Mouse (Mus musculus) c-Kit-positive CD71-positive TER-119-positive erythroid progenitor cells, embryonic 14.5 days (primary cell): Measurements from ENCODE around the gene Ptpn3.
"Not testable (repeated sequence)": the region's sequence is repeated elsewhere in the genome, so short reads cannot be mapped to it uniquely, and the experiment has no call there.

Experiments used
- DNase-seq: peaks from one replicate; pipeline ENCODE4 v3.0.0-alpha.2; 2013; ENCODE audit warnings: low spot score

Gene Ptpn3

DNA sequence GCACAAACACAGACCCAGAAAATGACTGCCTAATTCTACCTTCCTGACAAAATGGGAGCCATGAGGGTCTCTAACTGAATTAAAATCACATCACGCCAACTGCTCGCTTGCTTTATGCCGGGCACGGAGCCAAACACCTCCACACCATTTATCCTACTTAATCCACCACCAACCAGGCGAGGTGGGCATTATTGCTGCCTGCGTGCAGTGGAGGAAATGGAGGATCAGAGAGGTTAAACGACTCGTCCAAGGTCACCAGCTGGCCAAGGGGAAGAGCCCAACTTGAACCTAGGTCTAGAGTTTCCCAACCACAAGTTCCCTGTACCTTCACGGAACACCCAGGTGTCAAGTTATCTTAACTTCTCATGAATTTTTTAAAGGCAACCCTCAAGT lies 2.3 kb downstream of the Ptpn3 start:
- no peak for DNase-seq

DNA sequence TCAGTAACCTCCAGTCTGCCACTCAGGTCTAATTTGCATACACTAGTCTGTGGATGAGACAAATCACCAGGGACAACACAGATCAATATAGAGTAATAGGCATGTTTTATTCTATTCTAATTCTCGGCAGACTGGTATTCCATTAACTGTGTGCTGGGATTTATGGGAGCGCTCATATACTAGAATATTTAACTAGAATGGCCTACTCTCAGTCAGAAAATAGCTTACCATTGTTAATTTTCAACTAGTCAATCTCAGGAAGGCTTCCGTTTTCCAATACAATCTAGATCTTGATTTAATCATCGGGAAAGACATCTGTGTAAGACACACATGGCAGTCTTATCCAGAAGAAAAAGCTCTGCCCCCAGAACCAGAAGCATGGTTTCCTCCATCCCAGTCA lies 3.5 kb downstream of the Ptpn3 start:
- DNase-seq: no peak

DNA sequence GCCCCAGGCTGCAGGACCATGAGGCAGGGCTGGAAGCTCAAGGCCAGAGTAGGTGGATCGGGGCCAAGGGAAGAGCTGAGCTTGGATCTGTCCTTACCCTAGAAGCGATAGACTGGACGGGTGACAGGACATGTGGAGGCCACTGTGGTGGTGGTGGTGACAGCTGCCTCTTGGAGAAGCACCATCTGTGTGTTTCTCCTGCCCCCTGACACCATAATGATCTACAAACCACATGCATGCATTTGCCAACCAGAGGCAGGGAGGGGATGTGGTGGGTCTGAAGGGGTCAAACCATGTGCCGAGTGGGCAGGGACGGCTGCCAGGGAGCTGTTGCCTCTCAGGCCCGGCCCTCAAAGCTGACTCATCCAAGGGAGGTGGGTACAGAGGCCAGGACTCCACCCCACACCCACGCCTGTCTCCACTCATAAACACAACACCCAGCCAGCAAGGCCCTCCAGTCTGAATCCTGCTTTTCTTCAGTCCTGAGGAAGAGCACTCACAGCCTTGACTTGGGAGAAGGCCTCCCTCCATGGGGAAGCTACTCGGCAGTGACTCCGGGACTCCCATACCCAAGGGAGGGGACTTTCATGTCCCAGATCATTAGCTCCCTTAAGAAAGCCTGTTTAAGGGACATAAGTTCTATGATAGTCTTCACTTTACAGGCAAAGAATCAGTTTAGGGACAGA lies 6.5 kb downstream of the Ptpn3 start:
- DNase-seq: no peak

DNA sequence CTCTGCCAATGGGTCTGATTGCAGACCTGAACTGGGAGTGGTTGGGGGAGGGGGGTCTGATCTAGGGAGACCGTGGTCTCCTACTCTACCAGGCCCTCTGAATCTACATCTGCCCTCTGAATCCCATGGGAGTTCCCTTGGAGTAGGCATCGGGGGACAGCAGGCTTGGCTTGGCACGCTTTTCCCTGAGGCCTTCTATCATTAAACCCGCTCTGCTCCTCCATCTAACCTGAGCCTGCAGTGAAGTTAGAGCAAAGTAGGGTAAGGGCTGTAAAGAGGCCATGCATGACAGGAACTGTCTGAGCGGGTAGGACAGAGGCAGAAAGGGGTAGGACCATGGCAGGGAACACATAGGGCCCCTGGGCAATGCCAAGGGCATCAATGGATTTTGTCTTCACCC lies 9.0 kb downstream of the Ptpn3 start:
- DNase-seq: no peak

DNA sequence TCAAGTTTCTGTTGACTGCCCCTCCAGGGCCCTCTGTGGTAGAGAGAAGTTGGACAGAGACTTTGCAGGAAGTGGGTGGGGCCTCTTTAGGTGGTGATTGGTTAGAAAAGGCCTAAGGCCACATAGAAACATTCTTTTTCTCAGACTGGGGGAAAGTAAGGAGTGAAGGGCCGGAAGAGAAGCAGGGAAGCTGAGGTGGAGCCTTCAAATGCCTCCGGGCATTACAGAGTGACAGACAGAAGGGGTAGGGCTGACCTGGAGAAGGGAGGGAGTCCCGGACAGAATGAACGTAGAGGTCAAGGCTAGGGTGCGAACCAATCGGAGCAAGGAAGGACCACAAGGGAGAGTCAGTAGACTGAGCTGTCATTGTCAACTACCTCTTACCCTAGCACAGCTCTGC lies 11.6 kb downstream of the Ptpn3 start:
- DNase-seq: no peak

DNA sequence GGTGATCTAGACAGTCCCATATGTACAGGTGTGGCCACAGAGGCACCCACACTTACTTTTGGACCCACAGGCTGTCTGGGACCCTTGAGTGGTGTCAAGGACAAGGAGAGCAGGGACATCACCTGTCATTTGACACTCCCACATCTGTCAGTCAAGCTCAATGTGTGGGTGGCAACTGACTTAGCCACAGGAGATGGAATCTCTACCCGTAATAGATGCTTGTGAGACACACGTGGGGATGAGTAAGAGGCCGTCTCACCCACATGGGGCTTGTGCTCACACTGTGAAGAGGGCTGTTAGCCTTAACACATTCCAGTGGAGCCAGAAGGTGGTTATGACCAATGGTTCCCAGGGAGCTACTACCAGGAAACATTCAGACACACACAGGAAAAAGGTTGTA lies 13.8 kb downstream of the Ptpn3 start:
- no peak for DNase-seq

DNA sequence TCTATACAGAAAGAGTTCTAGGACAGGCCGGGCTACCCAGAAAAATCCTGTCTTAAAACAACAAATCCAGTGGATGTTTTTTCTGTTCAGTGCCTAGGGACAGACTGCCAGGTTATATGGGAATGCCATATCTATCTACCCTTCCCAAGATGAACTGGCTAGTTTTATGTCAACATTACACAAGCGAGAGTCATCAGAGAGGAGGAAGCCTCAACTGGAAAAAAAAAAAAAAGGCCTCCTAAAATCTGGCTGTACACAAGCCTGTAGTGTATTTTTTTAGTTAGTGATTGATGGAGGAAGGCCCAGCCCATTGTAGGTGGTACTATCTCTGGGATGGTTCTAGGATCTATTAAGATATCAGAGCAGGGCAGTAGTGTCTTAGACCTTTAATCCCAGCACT lies 16.4 kb downstream of the Ptpn3 start:
- no peak for DNase-seq

DNA sequence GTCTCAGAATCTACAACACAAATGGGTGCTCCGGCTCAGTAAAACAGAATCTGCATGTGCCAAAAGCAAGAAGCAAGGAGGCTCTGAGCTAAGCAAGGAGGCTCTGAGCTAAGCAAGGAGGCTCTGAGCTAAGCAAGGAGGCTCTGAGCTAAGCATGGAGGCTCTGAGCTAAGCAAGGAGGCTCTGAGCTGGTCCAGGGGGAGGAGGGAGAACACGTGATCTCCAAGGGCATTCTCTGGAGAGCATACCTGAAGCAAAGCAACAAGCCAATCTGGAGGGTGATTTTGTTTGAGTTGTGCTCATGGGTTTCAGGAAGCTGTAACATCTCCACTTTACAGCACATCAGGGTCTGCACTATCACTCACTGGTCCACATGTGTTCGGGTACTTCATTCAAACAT lies 18.4 kb downstream of the Ptpn3 start:
- no peak for DNase-seq

DNA sequence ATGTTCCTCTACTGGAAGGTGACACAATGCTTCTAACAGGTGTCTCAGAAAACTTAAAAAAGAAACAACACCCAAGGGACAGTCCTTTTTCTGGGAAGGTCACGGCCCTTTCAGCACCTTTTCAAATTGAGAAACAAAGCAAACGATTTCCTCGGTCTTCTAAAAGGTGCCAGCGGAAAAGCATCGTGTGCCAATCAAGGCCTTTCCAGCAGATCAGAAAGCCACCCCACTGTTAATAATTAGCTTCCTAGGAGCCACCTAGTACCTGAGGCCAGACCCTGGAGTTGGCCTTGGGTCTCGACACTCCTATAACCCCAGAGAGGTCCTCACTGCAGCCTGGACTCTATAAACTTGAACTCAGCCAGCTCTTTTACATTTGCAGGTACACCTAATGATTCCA lies 19.0 kb downstream of the Ptpn3 start:
- no peak for DNase-seq

DNA sequence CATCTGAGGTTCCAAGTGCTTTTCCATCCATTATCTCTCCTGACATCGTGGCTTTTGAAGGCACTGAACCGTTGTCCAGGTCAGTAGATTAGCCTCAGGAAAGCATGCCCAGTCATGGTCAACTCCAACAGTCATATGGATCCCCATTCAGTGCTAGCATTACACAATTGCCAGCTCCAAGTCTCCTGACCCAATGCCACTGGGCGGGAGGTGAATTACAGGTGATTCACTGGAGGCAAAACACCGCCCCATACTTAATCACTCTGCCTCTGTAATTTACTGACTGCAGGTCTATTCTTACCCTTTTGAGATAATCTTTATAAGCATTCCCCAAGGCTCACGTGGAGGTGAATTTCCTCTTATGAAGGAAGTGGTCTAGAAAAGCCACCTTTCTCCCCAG lies 19.5 kb downstream of the Ptpn3 start:
- no peak for DNase-seq

DNA sequence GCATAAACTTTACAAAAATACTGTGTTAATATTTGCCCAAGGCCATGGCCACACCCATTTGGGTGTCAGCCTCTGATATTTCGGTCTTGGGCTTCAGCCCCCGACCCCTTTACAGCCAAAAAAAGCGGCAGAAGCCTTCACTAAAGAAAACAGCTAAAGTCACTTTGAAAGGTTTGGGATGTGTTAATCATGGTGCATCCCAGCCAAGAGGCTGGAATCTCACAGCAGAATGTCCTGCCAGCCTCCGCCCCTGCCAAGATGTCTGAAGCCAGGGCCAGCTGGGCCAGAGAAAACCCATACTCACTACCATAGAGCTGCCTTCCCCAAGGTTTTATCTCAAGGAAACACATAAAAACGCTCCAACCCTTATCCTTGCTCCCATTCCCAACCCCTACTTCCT lies 20.7 kb downstream of the Ptpn3 start:
- DNase-seq: no peak

DNA sequence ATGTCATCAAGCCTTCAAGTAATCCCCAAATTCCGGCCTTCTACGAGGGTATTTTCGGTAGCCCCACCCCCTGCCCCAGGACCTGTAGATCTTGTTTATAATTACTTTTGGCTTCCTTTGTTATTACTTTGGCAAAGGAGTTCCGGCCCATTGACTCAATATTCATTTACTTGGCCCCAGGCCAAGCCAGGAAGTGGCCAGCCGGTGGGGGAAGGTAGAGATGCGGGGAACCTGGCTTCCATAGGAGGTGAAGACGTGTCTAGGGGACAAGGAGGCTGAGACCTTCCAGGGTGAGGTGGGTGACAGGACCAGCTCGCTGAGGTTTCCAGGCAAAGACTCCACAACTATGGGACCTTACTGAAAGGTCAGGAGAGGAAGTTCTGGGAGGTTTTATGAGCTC lies 22.4 kb downstream of the Ptpn3 start:
- no peak for DNase-seq

DNA sequence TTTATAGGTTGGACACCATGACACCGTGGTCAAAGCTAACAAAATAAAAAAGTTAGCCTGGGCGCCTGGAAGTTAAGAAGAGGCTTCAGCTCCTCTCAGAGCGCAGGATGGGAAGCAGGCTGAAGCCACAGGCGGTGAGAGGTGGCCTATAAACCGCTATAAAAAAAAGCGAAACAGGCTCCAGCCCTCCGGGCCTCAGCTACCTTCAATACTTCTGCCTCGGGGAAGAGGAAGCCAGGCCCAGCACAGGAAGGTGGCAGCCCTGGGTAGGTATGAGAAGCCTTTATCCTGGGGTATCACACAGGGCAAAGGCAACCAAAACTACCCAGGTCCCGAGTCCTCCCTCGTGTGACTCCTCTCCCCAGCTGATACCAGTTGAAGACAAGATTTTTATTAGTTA lies 22.8 kb downstream of the Ptpn3 start:
- DNase-seq: no peak

DNA sequence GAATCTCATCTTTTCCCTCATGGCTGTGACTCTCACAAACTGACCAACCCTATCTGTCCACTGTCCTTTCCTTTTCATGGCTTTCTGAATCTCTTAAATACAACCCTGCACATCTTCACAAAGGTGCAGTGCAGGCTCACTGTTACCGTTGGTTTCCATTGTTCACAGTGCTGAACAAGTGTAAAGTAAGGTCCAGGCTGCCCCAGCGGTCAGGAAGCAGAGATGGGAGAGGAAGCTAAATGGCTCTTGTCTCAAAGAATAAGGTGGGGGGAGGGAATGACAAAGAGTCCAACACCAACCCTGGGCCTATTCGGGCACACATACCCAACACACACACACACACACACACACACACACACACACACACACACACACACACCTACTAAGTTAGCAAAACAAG lies 24.0 kb downstream of the Ptpn3 start:
- DNase-seq: no peak

DNA sequence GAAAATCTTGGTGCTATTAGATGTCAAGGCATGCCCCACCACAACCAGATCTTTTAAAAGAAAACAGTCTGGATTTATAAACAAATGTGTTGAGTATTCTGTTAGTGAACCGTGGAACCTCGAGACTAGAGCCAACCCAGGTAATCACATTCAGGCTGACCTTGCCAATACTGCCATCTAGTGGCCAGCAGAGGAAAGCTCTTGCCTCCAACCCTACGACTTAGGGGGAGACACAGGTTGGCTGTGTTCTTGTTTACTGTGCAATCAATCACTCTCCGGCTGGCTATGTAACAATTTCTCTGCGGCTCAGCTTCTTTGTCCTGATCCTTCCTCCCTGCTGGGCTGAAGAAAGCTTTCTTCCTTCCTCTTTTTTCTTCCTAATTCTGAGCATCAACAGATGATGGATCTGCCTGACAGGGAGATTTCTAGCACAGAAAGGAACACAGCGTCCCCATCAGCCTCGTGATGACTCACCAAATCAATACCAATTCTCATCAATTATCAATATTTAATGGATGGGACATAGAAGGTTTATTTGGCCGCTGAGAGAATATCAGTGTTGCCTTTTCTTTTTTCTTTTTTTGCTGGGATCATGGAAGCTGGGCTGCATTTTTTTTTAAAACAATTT lies 26.4 kb downstream of the Ptpn3 start:
- DNase-seq: peak; percentile 37

DNA sequence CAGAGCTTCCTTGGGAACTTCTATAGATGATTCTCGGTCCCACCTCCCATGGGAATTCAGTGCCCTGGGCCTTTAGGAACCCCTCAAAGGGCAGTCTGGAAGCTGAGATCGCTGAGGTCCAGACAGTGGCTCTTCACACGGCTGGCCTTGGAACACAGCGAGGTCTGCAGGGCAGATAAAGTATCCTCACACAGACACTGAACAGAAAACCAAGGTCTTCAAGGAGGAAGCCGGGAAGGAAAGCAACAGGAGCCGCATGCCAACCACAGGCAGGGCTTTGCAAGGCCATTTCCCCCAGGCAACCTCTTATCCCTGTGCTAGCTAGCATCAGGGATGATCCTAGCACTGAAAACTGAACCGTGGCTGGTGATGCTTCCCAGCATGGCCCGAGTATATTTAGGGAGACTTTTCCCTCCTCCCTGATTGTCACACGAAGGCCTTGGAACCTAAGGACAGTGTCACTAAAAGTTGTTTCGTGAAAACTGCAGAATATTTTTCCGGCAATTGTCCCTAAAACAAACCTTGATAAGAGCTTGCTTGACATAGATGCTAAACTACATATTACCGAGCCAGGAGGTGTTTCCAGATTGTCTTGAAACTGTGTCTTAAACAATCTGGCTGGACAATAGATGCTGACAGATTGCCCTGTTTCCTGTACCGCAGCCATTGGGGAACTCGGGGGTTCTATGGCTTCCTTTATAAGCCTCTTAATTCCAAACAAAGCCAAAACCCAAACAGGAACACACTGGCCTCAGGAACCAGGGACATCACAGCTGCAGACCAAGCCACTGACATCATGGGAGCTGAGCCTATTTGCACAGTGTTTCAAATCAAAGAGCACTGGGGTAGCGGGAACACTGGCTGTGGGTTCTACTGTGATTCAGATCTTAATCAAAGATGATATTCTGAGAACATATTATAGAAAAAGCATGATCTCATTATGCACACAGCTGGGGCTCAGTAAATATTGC lies 27.8 kb downstream of the Ptpn3 start:
- no peak for DNase-seq

DNA sequence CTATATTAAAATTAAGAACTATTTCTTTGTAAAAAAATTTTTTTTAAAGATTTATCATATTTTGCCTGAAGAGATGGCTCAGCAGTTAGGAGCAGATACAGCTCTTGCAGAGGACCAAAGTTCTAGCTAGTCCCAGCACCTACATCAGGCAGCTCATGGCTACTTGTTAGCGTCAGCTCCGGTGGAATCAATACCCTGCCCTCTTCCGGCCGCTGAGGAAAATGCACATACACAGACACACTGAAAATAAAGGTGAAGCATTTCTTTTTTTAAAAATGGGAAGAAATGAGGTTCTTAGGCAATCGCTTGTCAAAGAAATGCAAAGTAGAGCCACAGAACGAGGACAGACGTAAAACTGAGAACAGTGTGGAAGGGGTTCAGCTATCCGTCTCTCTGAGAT lies 30.6 kb downstream of the Ptpn3 start:
- no peak for DNase-seq

DNA sequence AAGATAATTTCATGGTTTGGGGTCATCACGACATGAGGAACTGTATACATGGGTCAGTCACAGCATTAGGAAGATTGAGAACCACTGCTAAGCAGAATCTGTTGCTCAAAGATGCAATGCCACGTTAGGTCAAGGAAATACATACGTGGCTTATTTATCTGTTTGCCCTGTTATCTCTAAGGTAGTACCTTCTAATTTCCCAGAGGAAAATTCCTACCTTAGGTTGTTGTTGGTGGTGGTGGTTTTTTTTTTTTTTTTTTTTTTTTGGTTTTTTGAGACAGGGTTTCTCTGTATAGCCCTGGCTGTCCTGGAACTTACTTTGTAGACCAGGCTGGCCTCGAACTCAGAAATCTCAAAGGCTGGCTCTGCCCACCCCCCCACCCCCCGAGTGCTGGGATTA lies 31.1 kb downstream of the Ptpn3 start:
- DNase-seq: not testable (repeated sequence)

DNA sequence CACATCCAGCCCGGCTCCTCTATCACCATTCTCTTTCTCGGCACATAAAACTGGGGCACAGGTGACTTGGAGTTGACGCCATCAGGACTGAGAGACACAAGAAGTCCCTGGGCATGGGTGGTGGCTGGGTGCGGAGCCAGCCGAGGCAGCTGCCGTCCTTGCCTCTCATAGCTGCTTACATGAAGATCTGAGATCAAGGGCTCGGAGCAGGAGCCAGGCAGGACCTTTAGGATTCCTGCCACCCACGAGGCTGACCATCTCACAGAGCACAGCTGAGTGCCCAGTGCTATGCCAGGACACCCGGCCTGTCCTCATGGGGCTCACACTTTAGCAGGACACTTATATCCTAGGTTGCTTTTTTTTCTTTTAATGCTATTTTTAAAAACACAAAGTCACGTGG lies 32.3 kb downstream of the Ptpn3 start:
- DNase-seq: no peak

DNA sequence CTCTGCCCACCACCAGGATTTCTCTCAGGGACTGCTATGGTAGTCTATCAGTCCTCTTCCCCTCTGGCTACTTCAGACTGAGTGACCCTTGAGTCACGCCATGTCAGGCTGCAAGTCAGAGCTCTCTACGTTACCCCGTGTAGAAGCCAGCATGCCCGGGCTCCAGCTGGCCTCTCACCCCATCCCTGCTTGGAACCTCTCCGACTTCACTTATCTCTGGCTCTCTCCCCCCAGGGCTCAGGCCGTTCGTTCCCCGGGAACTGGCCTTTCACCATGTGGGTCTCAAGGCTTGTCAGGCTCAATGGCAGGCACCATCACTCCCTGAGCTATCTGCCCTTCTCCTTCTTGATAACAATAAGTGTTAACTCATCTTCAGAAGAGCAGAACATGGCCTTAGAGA lies 33.3 kb downstream of the Ptpn3 start:
- no peak for DNase-seq

DNA sequence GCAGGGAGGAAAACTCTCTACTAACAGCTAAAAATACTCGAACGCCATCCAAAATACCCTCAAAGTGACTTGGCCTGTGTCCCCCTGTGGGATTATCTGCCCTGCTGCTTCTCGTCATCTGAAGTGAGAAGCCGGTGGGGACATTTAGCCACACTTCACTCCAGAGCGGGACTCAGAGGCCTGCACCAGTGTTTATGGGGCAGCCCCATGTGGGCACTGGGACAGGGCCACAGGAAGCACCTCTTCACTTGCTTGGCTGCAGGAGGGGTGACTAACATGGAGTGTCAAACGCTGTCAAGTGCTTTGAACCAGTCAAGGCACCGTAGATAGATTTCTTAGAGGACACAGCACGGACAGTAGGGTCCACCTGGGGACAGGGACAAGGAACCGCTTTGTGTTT lies 35.2 kb downstream of the Ptpn3 start:
- DNase-seq: no peak

DNA sequence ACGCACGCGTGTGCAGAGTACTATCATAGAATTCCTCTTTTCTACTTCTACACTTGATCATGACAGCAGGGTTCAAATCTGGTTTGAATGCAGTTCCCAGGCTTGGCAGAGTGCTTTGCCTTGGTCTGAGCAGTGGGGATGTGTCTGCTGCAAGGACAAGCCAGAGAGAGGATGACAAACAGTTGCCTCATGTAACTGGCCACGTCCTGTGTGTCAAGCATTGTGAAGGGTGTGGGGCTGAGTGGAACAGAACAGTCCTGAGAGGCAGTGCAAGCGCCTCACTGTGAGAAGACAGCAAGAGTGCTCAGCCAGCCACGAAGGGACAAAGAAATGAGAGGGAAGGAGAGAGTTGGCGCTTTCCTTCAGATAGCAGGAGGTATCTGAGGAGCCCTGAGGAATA lies 37.9 kb downstream of the Ptpn3 start:
- no peak for DNase-seq

DNA sequence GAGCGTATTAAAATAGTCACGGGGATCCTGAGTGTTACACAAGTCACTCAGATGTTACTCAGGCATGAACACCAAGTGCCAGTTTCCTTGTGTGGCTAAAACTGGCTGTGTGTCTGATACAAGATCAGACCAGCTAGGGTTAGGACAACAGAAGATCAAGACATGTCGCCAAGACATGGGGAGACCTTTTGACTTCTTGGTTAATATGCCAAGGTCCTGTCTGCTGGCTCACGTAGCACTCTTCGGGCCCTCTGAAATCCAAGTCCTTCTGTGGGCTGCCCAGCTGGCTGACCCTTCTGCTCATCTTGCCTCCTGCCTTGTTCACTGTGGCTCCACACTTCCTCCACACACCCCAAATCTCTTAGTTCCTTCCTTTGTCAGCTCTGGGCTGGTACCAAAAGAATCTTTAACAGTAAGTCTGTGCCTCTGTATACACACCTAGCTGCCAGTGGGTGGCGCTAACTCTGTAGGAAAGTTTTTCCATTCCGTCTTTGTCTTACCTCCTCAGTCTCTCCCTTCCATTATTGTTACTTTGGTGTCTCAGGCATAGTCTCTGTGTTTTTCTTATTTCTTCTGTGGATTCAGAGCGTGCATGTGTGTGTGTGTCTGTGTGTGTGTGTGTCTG lies 38.5 kb downstream of the Ptpn3 start:
- peak; percentile 7 for DNase-seq
